Mouse (Mus musculus): ENCODE measurements around the gene Macrod2. TPM values are rescaled to one million over a fixed set of nuclear protein-coding genes. Genes with fewer than 3 reads are reported as not detected.

Gene Macrod2
- total RNA-seq, 1 experiment from 2014 or later: not detected

DNA sequence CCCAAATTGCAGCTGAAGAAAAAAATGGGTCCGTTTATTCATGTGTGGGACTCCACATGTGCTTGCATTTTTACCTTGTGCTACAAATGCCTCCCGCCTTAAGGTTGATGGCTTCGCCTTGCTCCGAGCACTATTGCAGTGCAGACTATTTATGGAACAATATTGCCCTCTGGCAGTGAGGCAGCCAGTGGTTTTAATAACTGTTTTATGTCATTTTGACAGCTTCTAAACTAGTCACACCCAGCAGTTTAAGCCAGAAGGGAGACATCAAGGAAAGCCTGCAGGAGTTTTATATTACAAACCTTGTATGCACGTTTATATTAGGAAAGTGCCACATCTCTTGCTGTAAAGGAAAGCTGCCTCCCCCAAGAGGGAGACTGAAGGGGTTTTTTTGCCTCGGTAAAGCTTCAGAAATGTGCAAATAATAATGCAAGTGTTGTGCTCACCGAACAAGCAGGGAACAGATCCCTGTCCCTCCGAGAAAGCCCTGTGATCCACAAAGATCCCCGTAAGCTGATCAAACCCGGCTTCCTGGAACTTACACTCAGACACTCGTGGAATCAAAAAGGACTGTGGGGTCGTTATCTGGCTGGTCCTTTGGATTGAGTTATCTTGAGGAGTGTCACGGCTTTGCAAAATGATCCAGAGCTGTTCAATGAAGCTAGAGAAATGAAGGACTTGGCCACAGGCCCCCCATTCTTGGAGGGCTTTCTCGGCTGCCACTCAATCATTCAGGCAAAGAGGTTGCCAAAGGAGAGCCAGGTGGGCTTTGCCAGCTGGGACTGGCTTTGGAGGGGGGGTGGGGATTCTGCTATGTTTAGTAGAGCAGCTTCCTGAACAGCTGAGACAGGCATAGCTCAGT, 1663.0 kb downstream of the Macrod2 start:
- no peak for ATAC-seq (ENCODE audit: extremely low read depth, insufficient number of reproducible peaks, low FRiP score, poor library complexity, severe bottlenecking)

GRCm38 (mm10) chr2:142058751-142059090, 1663.6 kb downstream of the Macrod2 start:
- no peak for ATAC-seq (ENCODE audit: extremely low read depth, insufficient number of reproducible peaks, low FRiP score, poor library complexity, severe bottlenecking)

GRCm38 (mm10) chr2:142108947-142109346, 1713.8 kb downstream of the Macrod2 start:
- ATAC-seq (ENCODE audit: extremely low read depth, insufficient number of reproducible peaks, low FRiP score, poor library complexity, severe bottlenecking): no peak

- no peak for ATAC-seq (ENCODE audit: extremely low read depth, insufficient number of reproducible peaks, low FRiP score, poor library complexity, severe bottlenecking)
Observed at GRCm38 (mm10) chr2:142116623-142117022, 1721.5 kb downstream of the Macrod2 start.

DNA sequence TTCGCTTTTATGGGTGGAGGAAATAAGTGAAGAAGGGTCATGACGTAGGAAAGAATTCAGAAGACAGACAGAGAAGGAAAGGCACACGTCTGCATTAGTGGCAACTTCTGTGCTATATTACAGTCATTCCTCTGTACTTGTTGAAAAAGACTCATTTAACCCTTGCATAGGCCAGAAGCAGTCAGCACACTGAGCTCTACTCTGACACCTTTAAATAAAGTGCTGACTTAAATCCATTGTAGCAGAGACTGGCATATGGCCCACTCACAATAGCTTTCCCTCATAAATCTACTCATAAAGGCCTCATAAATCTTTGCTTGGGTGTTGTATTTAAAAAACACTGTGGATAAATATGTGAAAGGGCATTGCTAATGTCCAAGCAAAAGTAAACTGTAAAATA, 1733.0 kb downstream of the Macrod2 start:
- no peak for ATAC-seq (ENCODE audit: extremely low read depth, insufficient number of reproducible peaks, low FRiP score, poor library complexity, severe bottlenecking)

GRCm38 (mm10) chr2:142129166-142129565, 1734.1 kb downstream of the Macrod2 start:
- ATAC-seq (ENCODE audit: extremely low read depth, insufficient number of reproducible peaks, low FRiP score, poor library complexity, severe bottlenecking): no peak

DNA sequence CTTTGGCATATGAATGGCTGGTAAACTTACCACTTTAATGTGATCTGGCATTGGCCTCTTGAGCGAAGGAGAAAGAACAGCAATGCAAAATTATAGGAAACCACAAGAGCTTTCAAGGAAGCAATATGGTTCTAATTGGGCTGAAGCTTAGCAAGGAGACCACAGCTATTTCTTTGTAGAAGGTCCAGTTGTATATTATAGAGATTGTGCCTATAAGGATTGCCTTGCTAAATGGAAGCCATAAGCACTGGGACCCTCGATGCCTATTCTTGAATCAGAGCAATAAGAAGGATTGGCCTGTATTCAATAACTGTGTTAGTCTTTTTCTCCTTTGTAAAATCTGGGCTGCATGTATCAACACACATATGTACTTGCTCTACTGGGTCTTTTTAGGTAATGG, 1754.2 kb downstream of the Macrod2 start:
- no peak for ATAC-seq (ENCODE audit: extremely low read depth, insufficient number of reproducible peaks, low FRiP score, poor library complexity, severe bottlenecking)

- ATAC-seq (ENCODE audit: extremely low read depth, insufficient number of reproducible peaks, low FRiP score, poor library complexity, severe bottlenecking): no peak
Observed at GRCm38 (mm10) chr2:142163506-142164275, 1768.6 kb downstream of the Macrod2 start.

- no peak for ATAC-seq (ENCODE audit: extremely low read depth, insufficient number of reproducible peaks, low FRiP score, poor library complexity, severe bottlenecking)
Observed at GRCm38 (mm10) chr2:142169649-142170048, 1774.5 kb downstream of the Macrod2 start.

- ATAC-seq (ENCODE audit: extremely low read depth, insufficient number of reproducible peaks, low FRiP score, poor library complexity, severe bottlenecking): no peak
Observed at GRCm38 (mm10) chr2:142172706-142173105, 1777.6 kb downstream of the Macrod2 start.

GRCm38 (mm10) chr2:142174039-142174438, 1778.9 kb downstream of the Macrod2 start:
- no peak for ATAC-seq (ENCODE audit: extremely low read depth, insufficient number of reproducible peaks, low FRiP score, poor library complexity, severe bottlenecking)

GRCm38 (mm10) chr2:142186922-142187321, 1791.8 kb downstream of the Macrod2 start:
- no peak for ATAC-seq (ENCODE audit: extremely low read depth, insufficient number of reproducible peaks, low FRiP score, poor library complexity, severe bottlenecking)

DNA sequence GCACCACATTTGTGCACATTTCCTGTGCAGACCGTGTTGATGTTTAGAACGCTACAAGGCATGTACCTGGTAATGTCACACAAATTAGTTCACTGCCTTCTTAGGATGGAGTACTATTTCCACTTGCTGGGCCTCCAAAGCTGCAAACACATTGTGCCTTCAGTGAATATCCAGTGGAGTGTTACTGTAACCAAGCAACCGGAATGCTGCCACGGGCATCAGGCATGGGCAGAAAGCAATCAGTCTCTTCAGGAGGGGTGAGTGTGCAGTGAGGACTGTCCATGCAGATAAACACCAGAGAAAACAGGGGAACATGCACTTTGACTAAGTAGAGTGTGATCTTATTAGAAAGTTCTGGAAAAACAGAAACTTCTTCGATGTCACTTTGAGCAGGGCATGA, 1792.3 kb downstream of the Macrod2 start:
- ATAC-seq (ENCODE audit: extremely low read depth, insufficient number of reproducible peaks, low FRiP score, poor library complexity, severe bottlenecking): no peak

GRCm38 (mm10) chr2:142217371-142217770, 1822.3 kb downstream of the Macrod2 start:
- no peak for ATAC-seq (ENCODE audit: extremely low read depth, insufficient number of reproducible peaks, low FRiP score, poor library complexity, severe bottlenecking)

- no peak for ATAC-seq (ENCODE audit: extremely low read depth, insufficient number of reproducible peaks, low FRiP score, poor library complexity, severe bottlenecking)
Observed at GRCm38 (mm10) chr2:142222137-142222921, 1827.2 kb downstream of the Macrod2 start.

GRCm38 (mm10) chr2:142222926-142223325, 1827.8 kb downstream of the Macrod2 start:
- ATAC-seq (ENCODE audit: extremely low read depth, insufficient number of reproducible peaks, low FRiP score, poor library complexity, severe bottlenecking): no peak

GRCm38 (mm10) chr2:142230985-142231549, 1836.0 kb downstream of the Macrod2 start:
- no peak for ATAC-seq (ENCODE audit: extremely low read depth, insufficient number of reproducible peaks, low FRiP score, poor library complexity, severe bottlenecking)

DNA sequence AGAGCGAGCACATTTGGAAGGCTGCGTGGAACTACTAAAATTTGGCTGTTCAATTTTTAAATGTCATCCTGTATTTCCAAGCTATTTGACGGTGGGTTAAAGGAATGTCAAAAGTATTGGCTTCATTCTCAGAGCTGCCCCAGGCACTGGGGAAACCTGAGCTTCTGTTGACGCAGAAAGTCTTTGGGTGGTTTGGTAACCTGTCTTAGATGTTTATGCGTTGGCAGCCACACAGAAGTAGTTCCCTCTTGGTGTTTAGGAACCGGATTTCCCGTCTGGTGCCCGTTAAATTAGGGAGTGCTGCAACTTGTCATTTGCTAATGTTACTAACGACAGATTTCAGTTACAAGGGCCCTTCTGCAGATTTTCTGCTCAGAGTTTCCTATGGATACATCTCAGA, 1837.7 kb downstream of the Macrod2 start:
- ATAC-seq (ENCODE audit: extremely low read depth, insufficient number of reproducible peaks, low FRiP score, poor library complexity, severe bottlenecking): no peak

GRCm38 (mm10) chr2:142243483-142243882, 1848.4 kb downstream of the Macrod2 start:
- no peak for ATAC-seq (ENCODE audit: extremely low read depth, insufficient number of reproducible peaks, low FRiP score, poor library complexity, severe bottlenecking)
